Mouse (Mus musculus) lung, adult 18-20 months (tissue): ENCODE measurements at regions not wholly inside any gene's neighbourhood (a gene's known extent, or its start where the extent isn't known, plus 50 kb on each side); places are given as distances from the start of the nearest gene placed in this dataset.

Source experiments
- DNase-seq, 2 experiments: peaks; one replicate each; pipeline ENCODE4 v3.0.0; 2022; ENCODE audit warnings: mixed read lengths in 2 of 2

DNA sequence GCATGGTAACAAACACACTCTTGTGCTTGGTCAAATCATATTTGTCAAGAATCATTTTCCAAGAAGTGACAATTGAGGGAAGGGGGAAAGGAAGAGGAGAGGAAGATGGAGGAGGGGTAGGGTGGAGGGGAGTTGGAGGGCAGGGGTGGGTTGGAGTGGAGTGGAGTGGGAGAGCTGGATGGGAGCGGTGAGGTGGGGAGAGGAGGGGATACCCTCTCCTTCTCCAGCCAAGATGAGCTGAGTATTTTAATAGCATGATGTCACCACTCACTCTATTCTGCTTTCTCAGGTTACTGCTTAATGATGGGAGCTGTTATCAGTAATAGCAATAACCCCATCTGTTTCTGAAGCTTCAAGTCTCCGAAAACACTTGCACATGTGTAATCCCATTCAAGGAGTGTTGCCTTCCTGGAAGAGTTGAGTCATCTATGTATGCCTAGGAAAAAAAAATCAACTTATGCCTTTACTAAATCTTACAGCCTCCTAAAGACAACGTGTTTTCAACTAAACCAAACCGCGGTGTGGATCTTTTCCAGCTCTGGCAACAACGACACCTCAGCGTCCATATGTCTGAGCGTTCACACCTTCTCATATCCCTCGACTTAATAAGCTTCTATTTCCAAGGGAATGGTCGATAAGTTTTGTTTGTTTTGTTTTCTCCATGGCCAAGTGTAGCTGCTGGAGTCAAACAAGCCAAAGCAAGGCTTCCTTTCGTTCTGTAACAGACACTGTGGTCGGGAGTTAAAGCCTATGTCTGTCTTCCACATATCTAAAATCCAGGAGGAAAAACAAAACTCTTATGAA, 187.0 kb upstream of the Mgmt start:
- DNase-seq, result no peak

DNA sequence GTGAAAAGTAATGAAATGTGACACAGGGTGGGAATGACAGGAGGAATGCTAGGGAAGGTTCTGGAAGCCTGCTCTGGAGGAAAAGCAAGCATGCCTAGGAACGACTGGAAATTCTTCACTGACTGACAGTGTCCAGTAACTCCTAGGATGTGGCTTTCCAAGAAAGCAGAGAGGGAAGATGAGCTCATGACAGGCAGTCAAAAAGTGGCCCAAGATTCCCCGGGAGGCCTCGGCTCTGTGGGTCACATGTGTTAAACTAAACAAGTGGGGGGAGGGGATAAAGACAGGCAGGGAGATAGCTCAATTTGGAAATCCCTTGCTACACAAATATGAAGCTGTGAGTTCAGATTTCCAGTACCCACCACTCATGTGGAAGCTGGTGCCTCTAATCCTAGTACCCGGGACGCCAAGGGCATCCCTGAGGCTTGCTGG, 186.4 kb upstream of the Mgmt start:
- DNase-seq, result no peak

DNA sequence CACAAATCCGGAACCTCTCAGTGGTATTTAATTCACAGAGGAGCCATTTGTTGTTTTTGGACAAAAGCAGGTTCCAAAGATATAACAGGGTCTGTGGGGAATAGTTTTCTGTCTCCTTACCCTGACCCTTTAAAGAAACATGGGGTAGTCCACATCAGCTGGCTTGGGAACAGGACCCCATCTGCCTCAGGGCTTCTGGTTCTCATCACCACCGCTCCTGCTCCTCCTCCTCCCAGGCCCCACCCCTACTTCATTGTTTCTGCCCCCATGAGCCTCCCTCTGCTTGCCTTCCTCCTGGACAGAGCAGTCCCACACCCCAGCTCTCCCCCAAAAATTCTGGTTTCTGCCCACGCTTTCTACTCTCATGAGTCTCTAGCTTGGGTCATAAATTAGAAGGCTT, 183.8 kb upstream of the Mgmt start:
- no peak for DNase-seq

DNA sequence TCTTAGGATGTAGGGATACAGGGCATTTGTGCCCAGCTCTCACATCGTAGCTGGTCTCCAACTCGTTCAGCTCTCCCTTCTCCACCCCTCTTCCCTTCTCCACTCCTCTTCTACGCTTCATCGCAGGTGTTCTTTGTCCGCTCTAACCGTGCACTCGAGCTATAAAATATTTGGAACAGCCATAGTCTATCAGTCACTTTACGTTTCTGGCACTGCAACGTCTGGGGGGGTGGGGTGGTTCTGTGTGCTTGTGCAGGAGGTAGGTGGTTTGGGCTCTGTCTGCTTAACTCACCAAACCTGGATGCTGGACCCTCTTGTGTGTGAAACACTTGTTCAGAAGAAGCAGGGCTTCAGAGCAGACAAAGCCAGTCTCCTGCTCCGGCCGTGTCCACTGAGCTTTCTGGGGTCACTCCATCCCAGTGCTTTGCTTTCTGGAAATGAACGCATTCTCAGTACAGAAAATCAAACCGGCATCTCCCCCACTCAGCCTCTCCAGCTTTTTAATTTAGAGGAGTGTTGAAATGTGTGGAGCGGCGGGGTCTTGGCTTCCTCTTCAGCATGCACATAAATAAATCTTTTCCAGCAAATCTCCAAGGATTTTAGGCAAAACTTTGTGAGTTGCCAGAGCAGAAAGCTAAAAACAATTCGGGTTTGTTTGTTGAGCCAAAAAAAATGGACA, 181.3 kb upstream of the Mgmt start:
- DNase-seq, result no peak

DNA sequence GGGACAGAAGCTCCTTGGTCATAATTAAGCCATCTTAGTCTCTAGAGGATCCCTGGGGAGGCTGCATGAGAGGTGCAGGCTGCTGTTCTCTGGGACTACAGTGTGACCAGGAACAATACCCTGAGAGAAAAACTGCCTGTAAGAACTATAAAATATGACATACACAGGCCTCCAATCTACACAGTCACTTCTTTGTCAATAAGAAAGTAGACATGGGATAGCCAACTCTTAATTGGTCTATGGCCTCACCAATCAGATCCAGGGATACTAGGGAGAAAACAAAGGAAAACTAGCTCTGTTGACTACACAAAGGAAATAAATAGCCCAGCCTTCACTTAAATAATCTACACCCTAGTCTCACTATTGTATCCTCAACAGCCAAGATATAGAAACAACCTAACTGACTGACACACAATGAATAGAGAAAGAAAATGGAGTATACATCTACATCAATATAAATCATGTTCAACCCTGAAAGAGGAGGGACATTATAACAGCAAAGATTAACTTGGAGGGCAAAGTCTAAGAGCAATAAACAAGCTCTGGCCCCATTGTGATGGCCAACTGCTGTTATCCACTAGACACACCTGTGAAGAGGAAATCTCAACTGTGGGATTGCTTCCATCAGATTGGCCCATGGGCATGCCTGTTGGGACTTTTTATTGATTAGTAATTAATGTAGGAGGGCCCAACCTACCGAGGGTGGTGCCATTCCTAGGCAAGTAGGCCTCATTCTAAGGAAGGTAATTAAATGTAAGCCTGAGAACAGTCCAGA, 166.6 kb upstream of the Mgmt start:
- no peak for DNase-seq

DNA sequence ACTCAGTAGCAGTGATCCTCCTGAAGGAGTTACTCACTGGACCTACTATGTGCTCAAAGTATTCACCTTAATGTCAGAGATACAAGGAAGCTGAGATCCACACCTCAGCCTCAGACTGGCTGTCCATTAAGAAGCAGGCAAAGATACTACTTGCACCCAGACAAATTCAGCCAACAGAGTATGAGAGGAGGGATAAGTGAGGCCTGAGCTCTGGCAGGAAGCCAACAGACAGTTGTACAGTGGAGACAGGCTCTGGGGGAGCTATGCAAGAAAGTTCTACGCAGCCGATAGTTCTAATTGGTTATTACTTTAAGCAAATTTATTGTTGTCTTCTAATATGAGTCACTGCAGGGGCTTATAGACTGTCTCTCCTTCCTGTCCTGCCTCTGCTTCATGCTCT, 152.2 kb upstream of the Mgmt start:
- DNase-seq, result no peak

DNA sequence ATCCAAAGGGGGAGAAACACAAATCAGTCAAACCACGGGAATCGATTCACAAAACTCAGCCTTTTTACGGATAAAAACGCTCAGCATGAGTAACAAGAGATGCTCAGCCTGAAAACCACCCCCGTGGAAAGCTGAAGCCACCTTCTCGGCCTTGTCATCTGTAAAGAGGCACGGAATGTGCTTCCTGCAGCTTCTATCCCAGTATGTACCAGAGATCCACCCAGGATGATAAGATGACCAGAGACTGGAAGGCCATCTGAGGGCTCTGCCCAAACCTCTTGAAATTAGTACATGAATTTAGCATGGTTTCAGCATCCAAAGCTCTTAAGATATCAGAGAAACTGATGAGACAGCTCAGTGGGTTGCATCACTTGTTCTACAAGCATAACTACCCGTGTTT, 149.0 kb upstream of the Mgmt start:
- DNase-seq, result no peak

DNA sequence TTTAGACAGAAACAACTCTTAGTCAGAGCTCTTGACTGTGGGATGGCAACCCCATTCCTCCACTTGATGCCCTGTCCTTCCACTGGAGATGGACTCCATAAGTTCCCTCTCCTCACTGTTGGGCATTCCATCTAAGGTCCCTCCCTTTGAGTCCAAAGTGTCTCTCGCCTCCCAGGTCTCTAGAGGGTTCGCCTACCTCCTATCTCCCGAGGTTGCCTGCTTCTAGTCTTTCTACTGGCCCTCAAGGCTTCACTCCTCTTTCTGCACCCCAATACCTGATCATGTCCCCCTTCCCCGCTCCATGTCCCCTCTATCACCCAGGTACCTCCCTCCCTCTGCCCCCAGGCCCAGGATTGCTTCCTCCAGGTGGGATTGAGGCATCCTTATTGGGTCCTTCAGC, 142.9 kb upstream of the Mgmt start:
- no peak for DNase-seq

DNA sequence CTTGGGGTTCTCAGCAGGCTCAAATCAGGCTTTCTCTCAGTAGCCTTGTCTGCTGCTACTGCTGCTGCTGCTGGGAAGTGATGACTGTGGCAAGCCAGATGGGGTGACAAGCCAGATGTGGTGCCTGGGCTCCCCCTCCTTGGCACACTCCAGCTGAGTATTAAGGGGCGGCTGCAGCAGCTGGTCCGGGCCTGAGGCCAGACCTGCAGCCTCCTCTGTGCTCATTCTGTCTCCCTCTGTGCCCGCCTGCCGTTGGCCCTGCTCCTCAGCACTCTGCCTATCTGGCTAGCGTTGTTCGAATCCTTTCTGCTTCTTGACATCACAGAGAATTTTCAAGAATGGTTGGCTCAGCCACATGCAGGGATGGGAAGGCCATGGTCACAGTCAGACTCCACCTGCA, 139.6 kb upstream of the Mgmt start:
- no peak for DNase-seq

DNA sequence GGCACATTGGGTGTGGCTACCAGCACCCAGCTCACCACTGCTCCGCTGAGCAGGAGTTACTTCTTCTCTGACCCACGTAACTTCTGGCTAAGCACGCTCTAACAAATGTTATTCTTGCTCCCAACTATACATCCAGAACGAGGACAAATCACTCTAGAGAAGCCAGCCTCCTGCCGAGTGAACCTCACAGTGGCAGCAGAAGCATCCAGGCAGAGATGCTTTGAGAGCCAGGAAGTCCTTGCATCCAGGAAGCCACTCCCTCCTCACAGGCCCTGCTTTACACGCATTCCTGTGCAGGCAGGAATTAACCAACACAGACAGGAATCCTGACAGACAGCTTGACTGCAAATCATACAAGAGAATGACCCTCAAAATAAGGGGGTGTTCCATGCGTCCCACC, 129.4 kb upstream of the Mgmt start:
- DNase-seq, result no peak

DNA sequence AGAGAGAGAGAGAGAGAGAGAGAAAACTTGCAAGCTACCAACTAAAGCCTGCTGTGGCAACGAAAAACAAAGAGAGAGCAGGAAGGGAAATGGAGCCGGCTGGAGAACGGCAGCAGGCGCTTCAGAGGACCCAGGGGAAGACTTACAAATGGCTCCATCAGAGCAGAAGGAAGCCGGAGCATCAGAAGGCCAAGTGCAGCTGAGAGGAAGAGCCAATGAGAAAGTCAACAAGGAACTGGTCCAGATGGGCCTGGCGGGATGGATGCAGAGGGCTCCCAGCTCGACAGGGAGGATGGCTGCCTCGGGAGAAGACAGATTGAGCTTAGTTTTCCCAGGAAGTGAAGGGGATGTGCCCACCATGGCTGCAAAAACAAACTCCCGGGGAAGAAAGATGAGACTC, 127.2 kb upstream of the Mgmt start:
- DNase-seq, result no peak

DNA sequence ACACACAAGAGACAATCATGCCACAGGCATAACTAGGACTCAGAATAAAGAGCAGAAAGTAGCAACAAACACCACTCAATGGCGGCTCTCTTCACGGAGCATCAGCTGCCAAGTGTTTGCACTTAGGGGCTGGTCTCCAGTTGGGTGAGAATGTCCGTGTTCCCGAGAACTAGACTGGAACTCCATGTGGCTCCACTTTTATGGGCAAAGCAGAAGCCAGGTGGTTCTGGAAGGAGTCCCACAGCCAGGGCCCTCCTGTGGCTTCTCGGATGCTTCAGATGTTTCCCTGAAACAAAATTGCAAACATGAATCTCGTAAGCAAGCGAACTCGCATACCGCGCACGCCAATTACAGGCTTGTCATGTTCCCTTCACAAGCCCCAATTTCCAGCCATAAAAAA, 113.7 kb upstream of the Mgmt start:
- DNase-seq, result no peak

DNA sequence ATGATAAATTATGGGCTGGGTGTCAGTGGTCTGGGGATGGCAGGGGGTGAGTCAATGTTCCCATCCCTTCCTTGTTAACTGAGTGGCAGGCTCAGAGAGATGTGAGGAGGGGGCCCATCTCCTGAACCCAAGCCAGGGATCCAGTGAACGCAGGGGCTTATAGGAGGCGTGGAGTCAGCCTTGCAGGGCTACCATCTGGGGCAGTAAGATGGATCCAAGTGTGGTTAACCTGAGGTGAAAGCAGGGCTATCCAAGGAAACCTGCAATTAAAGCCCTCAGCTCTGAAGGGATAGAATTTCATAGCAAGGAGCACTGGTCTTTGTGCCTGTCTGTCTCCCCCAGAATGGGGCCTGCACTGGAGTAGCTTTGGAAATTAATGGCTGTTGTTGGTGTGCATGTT, 103.3 kb upstream of the Mgmt start:
- no peak for DNase-seq

DNA sequence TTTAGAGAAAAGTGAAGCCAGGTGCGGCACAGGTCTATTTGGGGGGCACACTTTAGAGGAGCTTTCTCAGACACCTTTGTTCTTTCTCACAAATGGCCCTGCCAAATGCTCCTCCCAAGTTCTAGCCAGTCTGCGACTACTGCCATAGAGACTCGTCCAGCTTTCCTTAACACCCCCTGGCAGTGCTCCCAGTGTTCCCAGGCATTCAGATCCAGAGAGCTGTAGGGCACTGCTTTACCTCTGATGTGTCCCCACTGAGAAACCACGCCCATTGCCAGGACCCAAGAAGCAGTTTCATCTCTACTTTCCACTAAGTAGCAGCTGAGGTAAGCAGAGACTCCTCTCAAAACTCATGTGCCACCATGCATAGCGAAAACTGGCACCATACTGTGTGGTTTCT, 102.3 kb upstream of the Mgmt start:
- DNase-seq, result no peak

DNA sequence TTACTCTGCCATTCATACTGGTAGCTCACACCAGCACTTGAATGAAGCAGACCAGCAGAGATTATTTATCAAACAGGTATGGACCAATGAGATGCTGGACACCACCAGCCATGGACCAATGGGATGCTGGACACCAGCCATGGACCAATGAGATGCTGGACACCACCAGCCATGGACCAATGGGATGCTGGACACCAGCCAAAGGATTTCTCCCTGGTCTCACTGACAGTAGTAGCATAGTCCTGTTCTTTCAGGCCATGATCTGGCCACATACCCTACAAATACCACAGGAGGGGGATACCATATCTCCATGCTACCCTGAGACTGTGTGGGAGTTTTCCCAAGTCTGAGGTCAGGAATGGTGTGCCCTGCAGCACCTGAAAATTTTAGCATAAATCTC, 98.0 kb upstream of the Mgmt start:
- DNase-seq, result no peak

DNA sequence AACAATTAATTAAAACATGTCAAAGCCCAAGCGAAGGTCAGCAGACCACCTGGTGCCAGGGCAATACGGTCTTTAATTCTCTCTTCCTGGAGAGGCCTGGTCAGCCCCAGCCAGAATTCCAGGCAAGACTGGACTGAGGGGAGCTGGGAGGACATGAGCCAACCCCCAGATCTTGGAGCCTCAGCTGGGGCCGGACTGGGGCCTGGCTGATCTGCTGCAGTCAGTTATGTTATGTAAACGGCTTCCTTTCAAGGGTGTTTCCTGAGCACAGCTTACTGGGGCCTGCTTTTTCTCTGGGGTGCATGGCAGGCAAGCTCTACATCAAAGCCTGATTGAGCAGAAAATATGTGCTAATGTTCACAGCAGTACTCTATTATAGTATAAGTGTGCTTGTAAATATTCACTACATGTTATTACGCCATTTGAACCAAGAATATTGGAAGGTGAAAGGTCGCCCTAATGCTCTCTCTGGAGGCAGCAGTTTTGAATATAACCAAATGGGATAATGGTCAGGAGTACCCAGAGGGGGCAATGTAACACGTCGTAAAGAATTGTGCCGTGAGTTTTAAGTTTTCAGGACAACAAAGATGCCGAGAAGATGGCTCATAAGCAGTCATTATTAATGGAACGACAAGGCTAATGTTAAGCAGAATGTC, 96.5 kb upstream of the Mgmt start:
- DNase-seq, result no peak

DNA sequence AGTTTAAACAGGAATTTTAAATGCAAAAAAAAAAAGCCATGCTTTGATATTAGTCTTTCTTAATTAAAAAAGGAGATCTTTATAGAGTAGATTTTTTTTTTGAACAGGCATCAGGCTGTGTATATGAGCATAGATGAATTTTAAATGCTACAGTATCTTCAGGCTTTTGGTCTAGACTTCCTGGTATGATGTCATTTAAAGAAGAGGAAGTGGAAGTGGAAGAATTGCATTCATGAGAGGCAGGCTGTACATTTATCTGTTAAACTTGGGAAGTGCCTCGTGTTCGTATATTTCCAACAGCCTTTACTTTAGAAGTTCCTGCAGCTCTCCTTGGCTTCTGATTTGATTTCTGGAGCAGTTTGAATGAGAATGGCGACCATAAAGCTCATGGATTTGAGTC, 95.8 kb upstream of the Mgmt start:
- no peak for DNase-seq

DNA sequence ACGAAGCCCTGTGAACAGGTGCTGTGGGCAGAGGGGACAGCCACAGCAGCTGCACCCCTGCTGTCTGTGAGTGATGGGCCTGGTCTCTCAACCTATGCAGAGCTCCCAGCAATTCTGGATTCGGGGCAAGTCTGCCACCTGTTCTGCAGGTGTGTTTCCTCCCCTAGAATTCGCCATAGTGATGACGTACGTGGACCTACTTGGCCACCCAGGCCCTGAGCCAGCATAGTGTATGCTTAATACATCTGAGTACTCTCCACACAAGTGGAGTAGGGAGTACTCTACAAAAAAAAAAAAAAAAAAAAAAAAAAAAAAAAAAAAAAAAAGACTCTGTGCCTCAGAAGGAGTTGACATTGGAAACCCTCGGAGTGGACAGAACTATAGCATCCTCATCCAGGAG, 87.3 kb upstream of the Mgmt start:
- DNase-seq, result peak; percentile 26 to 53

DNA sequence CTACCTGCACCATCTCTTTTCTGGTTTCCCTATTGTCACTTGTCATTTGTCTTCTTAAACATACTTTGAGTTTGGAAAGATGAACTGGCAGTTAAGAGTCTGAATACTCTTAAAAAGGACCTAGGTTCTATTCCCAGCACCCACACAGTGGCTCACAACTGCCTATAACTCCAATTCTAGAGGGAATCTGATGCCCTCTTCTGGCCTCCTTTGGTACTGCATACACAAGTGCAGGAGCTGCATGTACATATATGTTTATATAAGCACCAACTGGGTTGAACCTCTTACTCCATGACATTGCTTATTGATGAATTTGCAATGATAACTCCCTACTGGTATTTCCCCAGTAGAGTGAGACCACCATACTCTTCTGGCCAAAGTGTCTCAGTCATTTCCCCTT, 86.4 kb upstream of the Mgmt start:
- DNase-seq, result no peak

DNA sequence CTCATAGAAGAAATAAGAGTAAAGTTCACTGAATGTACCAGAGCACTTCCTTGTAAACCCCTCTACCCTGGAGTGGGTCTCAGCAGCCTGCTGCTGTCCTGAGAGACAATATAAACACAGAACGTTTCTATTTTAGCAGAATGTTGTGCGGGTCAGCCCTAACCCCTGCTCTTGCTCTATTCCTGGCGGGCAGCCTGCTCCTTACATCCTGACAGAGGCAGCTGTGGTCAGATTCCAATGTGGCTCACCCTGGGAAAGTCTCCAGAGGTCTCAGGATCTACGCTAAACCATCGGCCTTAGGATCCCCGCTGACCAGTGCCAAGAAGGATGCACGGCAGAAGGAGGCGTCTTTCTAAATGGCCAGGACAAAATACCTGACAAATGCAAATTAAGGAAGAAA, 84.8 kb upstream of the Mgmt start:
- no peak for DNase-seq

DNA sequence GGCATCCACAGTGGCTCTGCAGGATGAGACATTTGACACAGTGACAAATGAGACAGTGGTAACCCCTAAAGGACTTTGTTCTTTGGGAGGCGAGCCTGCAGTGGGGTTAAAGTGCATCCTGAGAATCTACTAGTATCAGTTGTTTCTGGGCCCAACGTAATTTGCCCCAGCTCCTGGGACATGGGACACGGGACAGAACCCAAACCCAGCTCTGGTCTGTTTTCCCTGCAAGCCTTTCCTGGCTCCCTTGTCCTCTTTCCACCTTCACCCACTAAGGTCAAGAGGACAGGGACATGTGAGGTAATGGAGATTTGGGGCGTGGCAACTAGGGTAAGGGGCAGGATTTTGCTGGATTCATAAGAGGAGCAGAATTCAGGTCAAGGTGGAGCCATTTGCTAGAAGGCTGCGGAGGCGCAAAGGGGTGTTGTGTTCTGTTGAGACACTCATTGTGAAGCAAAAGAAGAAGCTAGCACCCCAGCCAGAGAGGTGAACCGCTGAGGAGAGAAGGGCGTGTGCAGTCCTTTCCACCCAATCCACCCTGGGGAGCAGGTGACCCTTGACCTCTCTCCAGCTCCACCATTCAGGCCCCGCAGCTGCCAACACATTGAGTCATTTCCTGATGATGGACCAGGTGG, 80.6 kb upstream of the Mgmt start:
- no peak for DNase-seq

DNA sequence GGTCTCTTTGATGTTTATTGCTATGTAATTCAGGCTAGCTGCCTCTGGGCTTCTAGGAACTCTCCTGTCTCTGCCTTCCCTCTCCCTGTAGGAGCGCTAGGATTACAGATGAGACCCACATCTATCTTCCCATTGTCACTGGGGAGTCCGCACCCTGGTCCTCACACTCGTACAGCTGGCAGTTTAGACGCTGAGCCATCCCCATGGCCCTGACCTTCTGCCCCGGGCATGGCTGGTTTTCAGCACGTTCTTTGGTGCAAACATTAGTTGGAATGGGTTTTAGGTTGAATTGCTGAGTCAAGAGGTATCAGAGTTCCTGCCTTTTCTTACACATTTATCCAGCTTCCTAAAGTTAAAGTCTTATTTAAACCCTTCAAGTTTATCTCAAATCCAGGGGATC, 79.7 kb upstream of the Mgmt start:
- DNase-seq, result no peak

DNA sequence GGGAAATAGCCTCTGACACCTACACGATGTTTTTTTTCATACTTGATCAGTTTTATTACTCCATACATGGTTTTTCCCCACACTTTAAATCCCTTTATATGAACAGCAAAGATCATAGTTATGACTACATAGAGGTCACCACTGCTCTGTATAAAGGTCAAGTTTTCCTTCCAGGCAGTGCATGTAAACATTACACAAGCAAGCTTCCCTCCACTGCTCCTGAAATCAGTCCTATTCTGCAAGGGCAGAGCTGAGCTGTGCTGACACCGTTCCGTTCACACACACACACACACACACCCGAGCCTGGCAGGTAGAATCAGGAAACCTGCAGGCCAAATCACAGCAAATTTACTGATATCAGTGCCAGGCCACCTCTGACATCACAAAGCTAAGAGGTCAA, 74.1 kb upstream of the Mgmt start:
- DNase-seq, result no peak
